Mouse (Mus musculus) forebrain, embryonic 14.5 days (tissue): ENCODE results near the gene Apobec1. TPM values are rescaled to one million over a fixed set of nuclear protein-coding genes. Genes with fewer than 3 reads are reported as not detected.

Experiments
- ATAC-seq: fragments of 200-750 bp; cut with Nextera tagmentation; 2 replicates; pipeline ENCODE4 v1.8.0; 2017; ENCODE audit warnings: mild to moderate bottlenecking, moderate library complexity
- DNase-seq: peaks from one replicate; pipeline ENCODE4 v3.0.0-alpha.2; 2015; ENCODE audit warnings: low spot score
- H3K27ac ChIP-seq: fragments of 300-500 bp; sonication (generic); 2 replicates; pipeline ENCODE4 v1.5.1; 2014; ENCODE audit warnings: low read depth, mild to moderate bottlenecking, control low read depth, low read length, moderate library complexity
- H3K27me3 ChIP-seq: fragments of 300-500 bp; sonication (generic); replicated peaks from 2 replicates; pipeline ENCODE4 v1.6.1; 2014; ENCODE audit warnings: low read length, control low read depth, mixed read lengths; ENCODE audit not compliant: control insufficient read depth, insufficient read depth
- H3K36me3 ChIP-seq: fragments of 300-500 bp; sonication (generic); 2 replicates; pipeline ENCODE4 v1.6.1; 2014; ENCODE audit warnings: low read length, control low read depth; ENCODE audit not compliant: control insufficient read depth, insufficient read depth
- H3K4me1 ChIP-seq: fragments of 300-500 bp; sonication (generic); 2 replicates; pipeline ENCODE4 v1.6.1; 2014; ENCODE audit warnings: antibody characterized with exemption, low read length, control low read depth; ENCODE audit not compliant: control insufficient read depth, insufficient read depth
- H3K4me2 ChIP-seq: fragments of 300-500 bp; sonication (generic); 2 replicates; pipeline ENCODE4 v1.6.1; 2014; ENCODE audit warnings: mild to moderate bottlenecking, control low read depth, low read length
- H3K4me3 ChIP-seq: fragments of 300-500 bp; sonication (generic); 2 replicates; pipeline ENCODE4 v1.5.1; 2014; ENCODE audit warnings: low read depth, low read length, control low read depth
- H3K9ac ChIP-seq: fragments of 300-500 bp; sonication (generic); 2 replicates; pipeline ENCODE4 v1.6.1; 2014; ENCODE audit warnings: mild to moderate bottlenecking, low read length, control low read depth, moderate library complexity
- H3K9me3 ChIP-seq: fragments of 300-500 bp; sonication (generic); replicated peaks from 2 replicates; pipeline ENCODE4 v1.6.1; 2016; ENCODE audit warnings: low read length, control low read depth, mixed read lengths; ENCODE audit not compliant: control insufficient read depth
- WGBS: fragments of 180-500 bp; shearing (Covaris S2); extraction: QIAGEN DNeasy Blood & Tissue Kit; methylation state at CpG from one replicate; pipeline ENCODE4 v1.1.7; 2014; 5-methylcytosine and 5-hydroxymethylcytosine counted together
- polyA plus RNA-seq: library from polyadenylated mRNA; unstranded; fragments of >200 nt; fragmentation: Nextera tagmentation; extraction: Ambion mirVana; gene quantifications from 2 replicates; pipeline ENCODE4 v1.2.1, GENCODE M21; 2014

Apobec1 gene
- polyA plus RNA-seq, 1 experiment from 2014 or later, result 4.3 TPM

DNA sequence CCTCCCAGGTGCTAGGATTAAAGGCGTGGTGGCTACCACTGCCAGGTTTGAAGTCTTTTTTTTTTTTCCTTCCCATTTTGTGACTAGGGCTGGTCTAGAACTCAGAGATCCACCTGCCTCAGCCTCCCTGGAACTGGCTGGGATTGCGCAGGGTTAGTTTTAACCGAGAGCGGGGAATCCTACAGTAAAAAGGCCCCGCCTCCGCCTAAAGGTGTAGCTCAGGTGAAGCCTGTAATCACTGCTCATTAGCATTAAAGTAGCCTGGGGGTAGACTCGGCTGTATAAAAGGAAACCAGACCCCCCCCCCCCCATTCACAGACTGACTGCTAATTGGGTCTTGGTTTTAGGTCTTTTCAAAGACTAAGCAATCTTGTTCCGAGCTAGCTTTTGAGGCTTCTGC lies 23.9 kb upstream of the Apobec1 start, which contains the start of gene Dppa3:
Gene Dppa3, plus strand, starts transcription at position 301 of the 400 bp plus-strand sequence.
- no peak within 1 kb of the TSS for H3K27ac ChIP-seq
- H3K27me3 ChIP-seq, result no peaks in the 10 kb centered on the region
- no peak within 1 kb of the TSS for H3K4me2 ChIP-seq
- ATAC-seq (no peak), DNase-seq (no peak)
- 90% methylated on average over 8 of the region's 8 CpGs for WGBS
- no peaks in the 10 kb centered on the region for H3K36me3 ChIP-seq
- H3K9me3 ChIP-seq, result no peaks in the 10 kb centered on the region
- H3K4me1 ChIP-seq, result no peaks in the 10 kb centered on the region
- no peak within 1 kb of the TSS for H3K4me3 ChIP-seq
- no peak within 1 kb of the TSS for H3K9ac ChIP-seq

DNA sequence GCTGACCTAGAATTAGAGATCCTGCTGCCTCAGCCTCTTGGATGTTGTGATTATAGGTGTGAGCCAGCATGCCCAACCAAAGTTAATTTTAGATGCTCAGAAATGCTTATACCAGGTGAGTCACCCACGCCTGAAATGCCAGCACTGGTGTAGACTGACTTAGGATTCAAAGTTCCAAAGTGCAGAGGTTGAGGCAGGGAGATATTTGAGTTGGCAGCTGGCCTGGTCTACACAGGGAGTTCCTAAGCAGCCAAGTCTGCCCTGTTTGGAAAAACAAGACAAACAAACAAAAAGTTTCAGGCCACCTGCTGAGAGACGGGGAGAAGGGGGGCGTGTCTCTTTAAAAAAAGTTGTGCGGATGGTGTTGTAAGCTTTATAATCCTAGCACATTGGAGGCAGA lies 22.9 kb upstream of the Apobec1 start:
- H3K36me3 ChIP-seq, result no peaks in the 10 kb centered on the region
- no peak for ATAC-seq
- 78% methylated on average over 4 of the region's 4 CpGs for WGBS
- H3K9me3 ChIP-seq, result no peaks in the 10 kb centered on the region
- H3K27me3 ChIP-seq, result no peaks in the 10 kb centered on the region
- DNase-seq, result no peak
- no peak overlapping the region for H3K27ac ChIP-seq
- H3K4me2 ChIP-seq, result no peak overlapping the region
- no peaks in the 10 kb centered on the region for H3K4me1 ChIP-seq
- no peak overlapping the region for H3K4me3 ChIP-seq
- no peak overlapping the region for H3K9ac ChIP-seq

DNA sequence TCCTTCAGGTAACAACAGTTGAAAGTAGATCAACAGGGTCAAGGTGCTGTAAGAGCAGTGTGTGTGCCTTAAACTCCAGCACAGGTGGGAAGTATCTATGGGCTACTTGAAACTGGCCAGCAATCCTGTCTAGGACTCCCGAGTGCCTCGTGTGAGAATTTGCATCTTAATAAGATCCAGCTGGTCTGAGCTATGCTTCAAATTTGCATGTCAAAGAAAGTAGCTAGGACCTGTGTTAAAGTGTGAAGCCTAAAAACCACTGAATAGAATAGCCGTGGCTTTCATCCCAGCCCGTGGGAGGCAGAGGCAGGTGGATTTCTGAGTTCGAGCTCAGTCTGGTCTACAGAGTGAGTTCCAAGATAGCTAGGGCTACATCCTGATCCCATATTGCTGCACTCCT lies 22.2 kb upstream of the Apobec1 start:
- no peaks in the 10 kb centered on the region for H3K4me1 ChIP-seq
- ATAC-seq, result no peak
- no peak overlapping the region for H3K4me2 ChIP-seq
- H3K9me3 ChIP-seq, result no peaks in the 10 kb centered on the region
- peak; percentile 39 for DNase-seq
- no peaks in the 10 kb centered on the region for H3K36me3 ChIP-seq
- H3K9ac ChIP-seq, result no peak overlapping the region
- 16% methylated on average over 5 of the region's 5 CpGs for WGBS
- H3K27ac ChIP-seq, result no peak overlapping the region
- no peak overlapping the region for H3K4me3 ChIP-seq
- H3K27me3 ChIP-seq, result no peaks in the 10 kb centered on the region

DNA sequence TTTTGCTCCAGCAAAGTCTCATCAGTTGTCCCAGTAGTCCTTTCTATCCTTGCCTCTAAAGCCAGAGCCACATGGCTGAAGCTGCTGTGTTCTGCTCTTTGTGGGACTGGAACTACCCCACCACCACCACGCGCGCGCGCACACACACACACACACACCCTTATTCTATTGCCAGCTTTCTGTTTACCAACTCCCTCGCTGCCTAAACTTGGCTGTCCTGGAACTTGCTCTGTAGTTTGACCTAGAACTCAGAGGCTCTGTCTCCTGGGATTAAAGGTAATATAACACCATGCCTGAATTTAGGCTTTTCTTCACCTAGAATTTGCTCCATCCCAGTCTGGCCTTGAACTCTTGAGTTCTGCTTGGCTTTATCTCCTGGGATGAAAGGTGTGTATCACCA lies 18.8 kb upstream of the Apobec1 start:
- ATAC-seq, result no peak
- WGBS, result 92% methylated on average over 6 of the region's 6 CpGs
- Histone ChIP-seq H3K9me3 (no peaks in the 10 kb centered on the region), H3K4me2 (no peak overlapping the region), H3K9ac (no peak overlapping the region), H3K27ac (no peak overlapping the region), H3K27me3 (no peaks in the 10 kb centered on the region), H3K36me3 (no peaks in the 10 kb centered on the region), H3K4me1 (no peaks in the 10 kb centered on the region), H3K4me3 (no peak overlapping the region)
- DNase-seq, result no peak

DNA sequence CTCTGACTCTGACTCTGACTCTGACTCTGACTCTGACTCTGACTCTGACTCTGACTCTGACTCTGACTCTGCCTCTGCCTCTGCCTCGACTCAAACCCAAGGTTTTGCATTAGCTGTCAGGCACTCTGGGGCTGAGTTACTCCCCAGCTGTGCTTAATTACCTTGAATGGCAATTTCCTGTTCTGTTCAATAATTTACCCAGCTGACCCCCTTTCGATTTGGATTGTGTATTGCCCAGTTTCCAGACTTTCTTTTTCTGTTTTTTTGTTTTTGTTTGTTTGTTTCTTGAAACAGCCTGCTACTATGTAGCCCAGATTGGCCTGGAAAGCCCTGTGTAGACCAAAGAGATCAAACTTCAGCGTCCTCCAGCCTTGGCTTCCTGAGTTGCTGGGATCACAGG lies 13.8 kb upstream of the Apobec1 start:
- H3K9ac ChIP-seq, result no peak overlapping the region
- WGBS, result 72% methylated on average over 3 of the region's 3 CpGs
- H3K9me3 ChIP-seq, result no peaks in the 10 kb centered on the region
- H3K27ac ChIP-seq, result no peak overlapping the region
- no peaks in the 10 kb centered on the region for H3K27me3 ChIP-seq
- H3K4me3 ChIP-seq, result no peak overlapping the region
- no peaks in the 10 kb centered on the region for H3K36me3 ChIP-seq
- no peak overlapping the region for H3K4me2 ChIP-seq
- DNase-seq (no peak), ATAC-seq (no peak)
- no peaks in the 10 kb centered on the region for H3K4me1 ChIP-seq

DNA sequence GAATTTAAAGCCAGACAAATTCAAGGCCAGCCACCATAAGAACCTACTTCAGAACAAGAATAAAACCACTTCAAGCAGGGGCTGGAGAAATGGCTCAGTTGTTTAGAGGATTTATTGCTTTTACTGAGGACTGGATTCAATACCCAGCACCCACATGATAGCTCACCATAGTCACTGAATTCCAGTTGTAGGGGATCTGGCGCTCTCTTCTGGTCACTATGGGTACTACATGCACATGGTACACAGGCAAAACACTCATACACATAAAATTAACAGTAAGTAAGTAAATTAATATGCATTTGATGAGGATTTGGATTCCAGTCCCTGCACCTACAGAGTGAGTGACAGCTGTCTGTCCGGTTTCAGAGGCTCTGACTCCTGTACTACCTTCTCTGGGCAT lies 11.8 kb upstream of the Apobec1 start:
- Histone ChIP-seq H3K4me3 (no peak overlapping the region), H3K4me2 (no peak overlapping the region), H3K9ac (no peak overlapping the region), H3K36me3 (no peaks in the 10 kb centered on the region), H3K9me3 (no peaks in the 10 kb centered on the region), H3K4me1 (no peaks in the 10 kb centered on the region), H3K27ac (no peak overlapping the region), H3K27me3 (no peaks in the 10 kb centered on the region)
- DNase-seq (no peak), ATAC-seq (no peak)
- 64% methylated on average over 2 of the region's 2 CpGs for WGBS

DNA sequence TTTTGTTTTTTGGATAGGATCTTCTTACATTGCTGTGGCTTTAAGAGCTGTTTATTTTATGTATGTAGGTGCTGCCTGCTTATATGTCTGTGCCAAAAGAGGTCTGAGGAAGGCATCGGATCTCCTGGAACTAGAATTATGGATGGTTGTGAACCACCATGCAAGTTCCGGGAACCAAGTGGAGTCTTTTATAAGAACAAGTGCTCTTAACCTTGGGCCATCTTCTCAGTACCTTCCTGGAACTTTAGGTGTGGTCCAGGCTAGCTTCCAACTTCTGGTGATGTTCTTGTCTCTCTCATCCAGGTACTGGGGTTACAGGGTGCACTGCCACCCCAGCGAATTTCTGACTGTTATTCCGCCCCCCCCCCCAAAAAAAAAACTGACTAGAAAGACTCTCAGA lies 10.2 kb upstream of the Apobec1 start:
- DNase-seq (no peak), ATAC-seq (no peak)
- no peak overlapping the region for H3K9ac ChIP-seq
- no peak overlapping the region for H3K4me2 ChIP-seq
- H3K27me3 ChIP-seq, result no peaks in the 10 kb centered on the region
- no peak overlapping the region for H3K4me3 ChIP-seq
- 87% methylated on average over 4 of the region's 4 CpGs for WGBS
- no peaks in the 10 kb centered on the region for H3K36me3 ChIP-seq
- H3K27ac ChIP-seq, result no peak overlapping the region
- no peaks in the 10 kb centered on the region for H3K9me3 ChIP-seq
- no peaks in the 10 kb centered on the region for H3K4me1 ChIP-seq

DNA sequence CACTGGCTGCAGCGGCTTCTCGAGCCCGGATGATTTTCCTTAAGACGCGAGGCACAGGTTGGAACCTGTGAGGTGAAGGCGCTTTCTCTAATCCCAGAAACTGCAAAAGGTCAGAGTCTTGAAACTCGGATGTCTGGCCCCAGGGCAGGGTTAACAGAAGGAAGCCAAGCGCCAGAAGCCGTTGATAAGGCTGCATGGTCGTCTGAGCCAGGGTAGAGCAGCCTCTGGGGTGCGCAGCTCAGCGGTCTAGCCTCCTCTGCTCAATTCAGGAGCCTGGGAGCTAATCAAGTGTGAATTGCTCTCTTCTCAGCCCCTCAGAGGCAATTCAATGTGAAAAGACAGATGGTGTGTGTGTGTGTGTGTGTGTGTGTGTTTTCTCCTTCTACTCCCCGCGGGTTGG lies 7.5 kb upstream of the Apobec1 start, which contains the start of gene Gdf3:
Gene Gdf3, minus strand, starts transcription at position 317 of the 400 bp plus-strand sequence.
- no peaks in the 10 kb centered on the region for H3K9me3 ChIP-seq
- no peak for DNase-seq
- no peak within 1 kb of the TSS for H3K27ac ChIP-seq
- no peak within 1 kb of the TSS for H3K4me3 ChIP-seq
- ATAC-seq, result no peak
- no peak within 1 kb of the TSS for H3K4me2 ChIP-seq
- no peaks in the 10 kb centered on the region for H3K27me3 ChIP-seq
- H3K36me3 ChIP-seq, result no peaks in the 10 kb centered on the region
- H3K4me1 ChIP-seq, result no peaks in the 10 kb centered on the region
- 69% methylated on average over 14 of the region's 14 CpGs for WGBS
- no peak within 1 kb of the TSS for H3K9ac ChIP-seq

DNA sequence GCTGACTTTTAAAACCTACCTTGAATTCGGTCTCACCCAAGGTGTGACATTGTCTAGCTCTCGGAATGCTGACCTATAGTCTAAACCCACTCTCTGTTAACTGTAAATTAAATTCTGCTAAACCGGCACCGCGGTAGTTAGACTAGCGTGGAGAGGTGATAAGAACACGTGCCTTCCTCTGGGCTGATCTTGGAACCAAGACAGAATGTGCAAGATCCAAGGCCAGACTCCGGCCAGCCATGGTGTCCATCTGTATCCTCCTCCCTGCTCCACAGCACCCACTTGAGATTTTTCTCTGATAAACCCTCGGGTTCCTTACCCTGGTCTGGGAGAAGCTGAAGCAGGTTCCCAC lies 7.1 kb upstream of the Apobec1 start:
- Histone ChIP-seq H3K4me3 (no peak overlapping the region), H3K9me3 (no peaks in the 10 kb centered on the region), H3K4me2 (no peak overlapping the region), H3K9ac (no peak overlapping the region), H3K4me1 (no peaks in the 10 kb centered on the region), H3K36me3 (no peaks in the 10 kb centered on the region), H3K27ac (no peak overlapping the region), H3K27me3 (no peaks in the 10 kb centered on the region)
- DNase-seq (no peak), ATAC-seq (no peak)
- 81% methylated on average over 9 of the region's 9 CpGs for WGBS
